Mouse (Mus musculus): ENCODE measurements at regions not wholly inside any gene's neighbourhood (a gene's known extent, or its start where the extent isn't known, plus 50 kb on each side); places are given as distances from the start of the nearest gene placed in this dataset.

DNA sequence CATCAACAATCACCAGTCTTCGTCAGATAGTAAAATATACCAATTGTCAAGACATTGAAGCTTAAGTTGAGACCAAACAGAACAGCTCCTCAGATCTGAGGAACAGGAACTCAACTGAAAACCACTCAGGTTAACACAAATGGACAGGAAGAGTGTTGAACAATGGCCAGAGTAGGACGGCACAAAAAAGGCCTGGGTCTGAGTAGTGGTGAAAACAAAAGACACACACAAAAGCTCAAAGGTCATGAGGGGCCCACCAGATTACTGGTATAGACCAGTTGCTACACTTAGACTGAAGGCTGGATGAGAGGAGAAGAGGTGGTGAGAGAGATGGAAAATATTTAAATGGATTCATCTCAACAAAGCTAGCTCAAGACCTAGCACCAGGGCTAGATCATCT, 302.8 kb downstream of the Gm11361 start:
- H3K4me3 ChIP-seq (ENCODE audit: insufficient read depth in 1 of 2, low read depth in 1 of 2, low read length in 2 of 2, poor library complexity in 1 of 2, severe bottlenecking in 1 of 2) = no peak overlapping the region
- TF ChIP-seq MAFK (IDR thresholded peaks at IDR 0.05; ENCODE audit: insufficient read depth, low read depth, low read length) (no peak), CHD2 (IDR thresholded peaks at IDR 0.05; ENCODE audit: low read depth, low read length) (no peak), HCFC1 (IDR thresholded peaks at IDR 0.05; ENCODE audit: borderline replicate concordance, insufficient read depth, low read length) (no peak), ZC3H11A (IDR thresholded peaks at IDR 0.05; ENCODE audit: borderline replicate concordance, low read depth, low read length) (no peak), ZNF384 (IDR thresholded peaks at IDR 0.05; ENCODE audit: low read depth, low read length) (no peak)
- no peak for DNase-seq (ENCODE audit: low read depth, low spot score)
- in situ Hi-C loops (cut with MboI; ENCODE audit: low sequenced_read_pairs in 2 of 2, unreplicated experiment in 2 of 2) = no loop called here
- H3K9me3 ChIP-seq (ENCODE audit: control insufficient read depth, insufficient read depth, low read depth, low read length) = no peaks in the 10 kb centered on the region
- H3K4me1 ChIP-seq (ENCODE audit: control insufficient read depth in 2 of 2, insufficient read depth in 2 of 2, low read length in 2 of 2, poor library complexity in 1 of 2) = no peaks in the 10 kb centered on the region
- H3K36me3 ChIP-seq (ENCODE audit: control insufficient read depth, insufficient read depth, low read length, poor library complexity, severe bottlenecking) = no peaks in the 10 kb centered on the region
- no peak overlapping the region for H3K9ac ChIP-seq (ENCODE audit: insufficient read depth, low read depth, low read length, poor library complexity, severe bottlenecking)
- H3K27ac ChIP-seq (ENCODE audit: insufficient read depth, low read depth, low read length, poor library complexity, severe bottlenecking) = no peak overlapping the region

DNA sequence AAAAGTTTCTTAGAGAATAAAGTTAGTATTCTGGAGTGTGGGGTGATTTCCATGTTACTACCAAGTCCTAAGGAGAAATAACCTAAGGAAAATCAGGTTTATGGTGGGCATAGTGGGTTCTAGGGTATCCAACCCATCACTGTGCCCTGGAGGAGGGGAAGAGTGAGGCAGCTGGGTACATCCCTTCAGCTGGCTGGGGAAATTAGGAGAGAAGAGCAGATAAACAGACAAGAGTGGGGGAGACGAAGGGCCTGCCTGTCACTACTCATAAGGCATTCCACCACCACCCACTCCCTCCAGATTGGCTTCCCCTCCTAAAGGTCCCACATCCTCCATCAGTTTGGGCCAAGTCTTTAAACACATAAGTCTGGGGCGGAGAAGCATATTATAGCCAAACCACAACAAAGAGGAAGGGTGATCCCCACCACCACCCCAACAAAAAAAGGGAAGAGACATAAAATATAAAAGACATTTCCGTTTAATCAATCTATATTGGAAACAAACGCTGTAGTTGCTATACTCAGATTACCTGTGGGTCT, 299.8 kb downstream of the Gm11361 start:
- in situ Hi-C loops (cut with MboI; ENCODE audit: low sequenced_read_pairs in 2 of 2, unreplicated experiment in 2 of 2) = no loop called here
- H3K4me1 ChIP-seq (ENCODE audit: control insufficient read depth in 2 of 2, insufficient read depth in 2 of 2, low read length in 2 of 2, poor library complexity in 1 of 2) = no peaks in the 10 kb centered on the region
- no peak overlapping the region for H3K27ac ChIP-seq (ENCODE audit: insufficient read depth, low read depth, low read length, poor library complexity, severe bottlenecking)
- H3K36me3 ChIP-seq (ENCODE audit: control insufficient read depth, insufficient read depth, low read length, poor library complexity, severe bottlenecking) = no peaks in the 10 kb centered on the region
- no peak for TF ChIP-seq ZC3H11A (IDR thresholded peaks at IDR 0.05; ENCODE audit: borderline replicate concordance, low read depth, low read length)
- no peaks in the 10 kb centered on the region for H3K9me3 ChIP-seq (ENCODE audit: control insufficient read depth, insufficient read depth, low read depth, low read length)
- no peak overlapping the region for H3K4me3 ChIP-seq (ENCODE audit: insufficient read depth in 1 of 2, low read depth in 1 of 2, low read length in 2 of 2, poor library complexity in 1 of 2, severe bottlenecking in 1 of 2)
- H3K9ac ChIP-seq (ENCODE audit: insufficient read depth, low read depth, low read length, poor library complexity, severe bottlenecking) = no peak overlapping the region
- no peak for DNase-seq (ENCODE audit: low read depth, low spot score)

DNA sequence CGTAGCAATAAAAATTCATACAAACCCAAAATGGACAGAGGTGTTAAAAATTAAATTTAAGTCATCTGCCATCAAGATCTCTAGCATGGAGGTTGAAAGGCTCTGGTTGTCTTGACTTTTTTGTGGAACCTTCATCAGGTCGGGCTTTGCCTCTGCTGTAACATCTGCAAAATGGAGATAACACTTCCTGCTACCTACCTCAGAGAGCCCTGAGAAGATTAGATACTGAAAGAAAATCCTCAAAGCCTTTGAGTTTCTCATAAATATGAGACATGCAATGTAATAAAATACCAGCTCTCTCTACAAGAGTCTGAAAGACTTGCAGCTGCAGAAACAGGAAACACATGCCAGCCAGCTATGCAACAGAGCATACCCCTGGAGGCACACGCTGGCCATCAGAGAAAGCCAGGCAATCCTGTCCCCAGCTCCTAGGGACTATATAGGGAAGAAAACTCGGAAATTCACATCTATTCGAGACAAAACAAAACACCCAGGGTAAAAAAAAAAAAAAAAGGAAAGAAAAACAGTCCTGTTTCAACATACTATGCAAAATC, 299.1 kb downstream of the Gm11361 start:
- Histone ChIP-seq H3K27ac (ENCODE audit: insufficient read depth, low read depth, low read length, poor library complexity, severe bottlenecking) (no peak overlapping the region), H3K4me1 (ENCODE audit: control insufficient read depth in 2 of 2, insufficient read depth in 2 of 2, low read length in 2 of 2, poor library complexity in 1 of 2) (no peaks in the 10 kb centered on the region), H3K9me3 (ENCODE audit: control insufficient read depth, insufficient read depth, low read depth, low read length) (no peaks in the 10 kb centered on the region), H3K9ac (ENCODE audit: insufficient read depth, low read depth, low read length, poor library complexity, severe bottlenecking) (no peak overlapping the region), H3K36me3 (ENCODE audit: control insufficient read depth, insufficient read depth, low read length, poor library complexity, severe bottlenecking) (no peaks in the 10 kb centered on the region), H3K4me3 (ENCODE audit: insufficient read depth in 1 of 2, low read depth in 1 of 2, low read length in 2 of 2, poor library complexity in 1 of 2, severe bottlenecking in 1 of 2) (no peak overlapping the region)
- no peak for TF ChIP-seq CHD2 (IDR thresholded peaks at IDR 0.05; ENCODE audit: low read depth, low read length)
- no peak for TF ChIP-seq HCFC1 (IDR thresholded peaks at IDR 0.05; ENCODE audit: borderline replicate concordance, insufficient read depth, low read length)
- no peak for TF ChIP-seq ZNF384 (IDR thresholded peaks at IDR 0.05; ENCODE audit: low read depth, low read length)
- TF ChIP-seq ZC3H11A (IDR thresholded peaks at IDR 0.05; ENCODE audit: borderline replicate concordance, low read depth, low read length) = no peak
- TF ChIP-seq MAFK (IDR thresholded peaks at IDR 0.05; ENCODE audit: insufficient read depth, low read depth, low read length) = no peak
- no peak for DNase-seq (ENCODE audit: low read depth, low spot score)
- in situ Hi-C loops (cut with MboI; ENCODE audit: low sequenced_read_pairs in 2 of 2, unreplicated experiment in 2 of 2) = no loop called here

DNA sequence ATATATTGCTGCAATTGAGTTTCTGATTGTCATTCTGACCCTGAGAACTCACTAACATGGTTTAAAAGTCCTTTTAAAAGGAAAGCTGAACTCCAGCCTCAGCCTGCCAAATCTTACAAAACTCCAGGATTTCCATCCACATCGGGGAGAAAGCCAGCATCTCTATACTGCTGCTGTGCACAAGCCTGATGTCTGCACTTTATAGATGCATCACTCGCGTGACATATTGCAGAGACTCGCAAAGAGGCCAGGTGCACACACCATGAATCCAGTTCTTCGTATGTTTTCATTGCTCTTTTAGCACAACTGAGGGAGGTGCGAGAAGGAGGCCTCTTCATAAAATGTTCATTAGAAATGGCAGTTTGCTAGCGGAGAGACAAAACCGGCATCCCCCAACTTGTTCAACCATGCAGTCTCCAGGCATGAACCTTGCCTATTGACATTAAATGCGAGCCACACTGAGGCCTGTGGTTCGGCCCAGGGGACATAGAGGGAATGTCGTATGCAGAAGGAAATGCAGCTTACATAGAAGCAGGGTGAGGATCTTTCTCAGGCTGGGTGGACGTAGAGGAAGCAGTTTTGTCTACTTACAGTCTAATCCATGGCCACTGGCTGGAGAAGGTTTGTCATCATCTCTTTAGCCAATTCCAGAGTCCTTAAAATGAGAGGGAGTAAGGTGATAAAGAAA, 297.0 kb downstream of the Gm11361 start:
- no peak for DNase-seq (ENCODE audit: low read depth, low spot score)
- no peaks in the 10 kb centered on the region for H3K9me3 ChIP-seq (ENCODE audit: control insufficient read depth, insufficient read depth, low read depth, low read length)
- TF ChIP-seq MAFK (IDR thresholded peaks at IDR 0.05; ENCODE audit: insufficient read depth, low read depth, low read length) (no peak), HCFC1 (IDR thresholded peaks at IDR 0.05; ENCODE audit: borderline replicate concordance, insufficient read depth, low read length) (no peak), ZNF384 (IDR thresholded peaks at IDR 0.05; ENCODE audit: low read depth, low read length) (no peak), ZC3H11A (IDR thresholded peaks at IDR 0.05; ENCODE audit: borderline replicate concordance, low read depth, low read length) (no peak), CHD2 (IDR thresholded peaks at IDR 0.05; ENCODE audit: low read depth, low read length) (no peak)
- no peak overlapping the region for H3K9ac ChIP-seq (ENCODE audit: insufficient read depth, low read depth, low read length, poor library complexity, severe bottlenecking)
- no peak overlapping the region for H3K4me3 ChIP-seq (ENCODE audit: insufficient read depth in 1 of 2, low read depth in 1 of 2, low read length in 2 of 2, poor library complexity in 1 of 2, severe bottlenecking in 1 of 2)
- H3K27ac ChIP-seq (ENCODE audit: insufficient read depth, low read depth, low read length, poor library complexity, severe bottlenecking) = no peak overlapping the region
- no peaks in the 10 kb centered on the region for H3K36me3 ChIP-seq (ENCODE audit: control insufficient read depth, insufficient read depth, low read length, poor library complexity, severe bottlenecking)
- no peaks in the 10 kb centered on the region for H3K4me1 ChIP-seq (ENCODE audit: control insufficient read depth in 2 of 2, insufficient read depth in 2 of 2, low read length in 2 of 2, poor library complexity in 1 of 2)
- in situ Hi-C loops (cut with MboI; ENCODE audit: low sequenced_read_pairs in 2 of 2, unreplicated experiment in 2 of 2) = no loop called here

All from ES-E14 (cell line).